Mouse (Mus musculus): ENCODE data around the gene Arhgef11.

DNA sequence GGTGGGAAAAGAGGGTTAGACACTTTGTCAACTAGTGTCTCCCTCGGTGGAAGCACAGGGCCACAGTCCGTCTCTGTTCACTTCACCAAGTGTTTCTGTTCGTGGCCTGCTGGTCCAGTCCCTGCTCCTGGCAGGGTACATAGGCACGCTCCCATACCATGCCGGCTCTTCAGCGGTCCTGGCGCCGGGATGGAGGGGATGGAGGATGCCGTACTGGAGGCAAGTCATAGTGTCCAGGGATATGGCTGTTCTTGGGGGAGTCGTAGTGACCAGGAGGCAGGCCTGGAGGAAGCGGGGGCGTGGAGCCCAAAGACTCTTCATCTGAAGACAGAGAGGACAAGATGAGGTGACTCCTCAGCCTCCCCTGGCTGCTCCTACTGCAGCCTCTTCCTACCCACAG is 132.6 kb downstream of the Arhgef11 start:
- TF ChIP-seq CTCF (IDR thresholded peaks at IDR 0.05; ENCODE audit: control insufficient read depth, insufficient read depth, insufficient read length) (no peak), MYOD1 (IDR thresholded peaks at IDR 0.05; ENCODE audit: control insufficient read depth, insufficient read length, low read depth) (no peak), MAX (IDR thresholded peaks at IDR 0.05) (no peak), USF1 (IDR thresholded peaks at IDR 0.05; ENCODE audit: low read depth) (no peak), FOSL1 (IDR thresholded peaks at IDR 0.05; ENCODE audit: insufficient read depth, low read length, poor library complexity, severe bottlenecking) (no peak)
